Mouse (Mus musculus) liver, embryonic 15.5 days (tissue): ENCODE results near the gene Olfr398. TPM values are rescaled to one million over a fixed set of nuclear protein-coding genes. Genes with fewer than 3 reads are reported as not detected.

Experiments
- ATAC-seq: fragments of 200-750 bp; cut with Nextera tagmentation; 2 replicates; pipeline ENCODE4 v1.8.0; 2017; ENCODE audit warnings: moderate number of reproducible peaks, mild to moderate bottlenecking, moderate library complexity; ENCODE audit not compliant: insufficient read depth
- H3K27ac ChIP-seq: fragments of 300-500 bp; sonication (generic); replicated peaks from 2 replicates; pipeline ENCODE4 v1.5.1; 2015; ENCODE audit warnings: mild to moderate bottlenecking, inconsistent platforms
- H3K27me3 ChIP-seq: fragments of 300-500 bp; sonication (generic); 2 replicates; pipeline ENCODE4 v1.6.1; 2015; ENCODE audit warnings: mild to moderate bottlenecking, inconsistent platforms
- H3K36me3 ChIP-seq: fragments of 300-500 bp; sonication (generic); replicated peaks from 2 replicates; pipeline ENCODE4 v1.6.1; 2015; ENCODE audit warnings: moderate library complexity, mild to moderate bottlenecking, inconsistent platforms
- H3K4me1 ChIP-seq: fragments of 300-500 bp; sonication (generic); replicated peaks from 2 replicates; pipeline ENCODE4 v1.6.1; 2015; ENCODE audit warnings: inconsistent platforms
- H3K4me2 ChIP-seq: fragments of 300-500 bp; sonication (generic); 2 replicates; pipeline ENCODE4 v1.6.1; 2015; ENCODE audit warnings: moderate library complexity, mild to moderate bottlenecking, inconsistent platforms
- H3K4me3 ChIP-seq: fragments of 300-500 bp; sonication (generic); replicated peaks from 2 replicates; pipeline ENCODE4 v1.5.1; 2015; ENCODE audit warnings: mild to moderate bottlenecking, inconsistent platforms
- H3K9ac ChIP-seq: fragments of 300-500 bp; sonication (generic); 2 replicates; pipeline ENCODE4 v1.6.1; 2015; ENCODE audit warnings: moderate library complexity, mild to moderate bottlenecking, inconsistent platforms
- H3K9me3 ChIP-seq: fragments of 300-500 bp; sonication (generic); replicated peaks from 2 replicates; pipeline ENCODE4 v1.6.1; 2016; ENCODE audit warnings: inconsistent platforms
- WGBS: fragments of 180-500 bp; shearing (Covaris S2); methylation state at CpG from one replicate; pipeline ENCODE4 v1.1.7; 2015; ENCODE audit warnings: mixed read lengths; ENCODE audit not compliant: insufficient replicate concordance; 5-methylcytosine and 5-hydroxymethylcytosine counted together
- polyA plus RNA-seq: library from polyadenylated mRNA; unstranded; fragments of >200 nt; fragmentation: Nextera tagmentation; extraction: Ambion mirVana; gene quantifications from 2 replicates; pipeline ENCODE4 v1.2.1, GENCODE M21; 2015

Gene Olfr398
- polyA plus RNA-seq: not detected in 2 replicates

DNA sequence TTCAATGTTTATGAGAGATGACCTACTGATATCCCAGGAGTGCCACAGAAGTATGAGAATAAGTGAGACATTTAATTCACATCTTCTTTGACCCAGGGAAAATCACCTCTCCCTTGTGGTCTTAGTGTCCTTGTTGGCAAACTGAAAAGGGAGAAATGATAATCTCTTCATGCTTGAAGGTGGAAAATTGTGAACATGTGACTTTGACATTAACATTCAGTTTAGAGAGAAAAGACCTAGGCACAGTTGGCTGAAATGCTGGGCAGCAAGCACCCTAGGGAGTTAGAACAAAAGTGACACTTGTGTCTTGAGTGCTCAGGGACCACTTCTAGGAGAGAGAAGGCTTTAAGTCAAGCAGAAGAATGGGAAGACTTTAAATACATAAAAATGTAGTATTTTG is at the start of gene Olfr398:
Gene Olfr398, minus strand, starts transcription at position 101 of the 400 bp plus-strand sequence.
- Histone ChIP-seq H3K27ac (no peak within 1 kb of the TSS), H3K36me3 (no peaks in the 10 kb centered on the region), H3K27me3 (no peaks in the 10 kb centered on the region), H3K9me3 (0 out of 2 replicates have a peak, but pooled peaks cover 3% of the 10 kb centered on the region), H3K9ac (no peak within 1 kb of the TSS), H3K4me2 (no peak within 1 kb of the TSS), H3K4me1 (no peaks in the 10 kb centered on the region), H3K4me3 (no peak within 1 kb of the TSS)
- ATAC-seq: no peak

DNA sequence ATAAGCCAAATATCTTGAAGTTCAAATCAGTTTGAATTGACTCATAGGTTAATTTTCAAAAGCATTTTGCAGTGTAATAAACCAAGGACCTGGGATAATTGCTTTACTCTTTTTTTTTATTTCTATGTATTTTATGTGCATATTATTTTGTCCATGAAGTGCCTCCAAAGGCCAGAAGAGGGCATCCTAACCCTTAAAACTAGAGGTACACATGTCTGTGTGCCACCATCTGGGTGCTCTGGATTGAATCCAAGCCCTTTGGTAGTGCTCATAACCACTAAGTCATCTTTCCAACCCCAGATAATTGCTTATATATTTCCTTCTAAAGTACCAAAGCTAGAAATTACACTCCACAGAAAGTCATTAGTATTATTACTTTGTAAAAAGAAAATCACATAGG is 2.9 kb upstream of the Olfr398 start:
- H3K4me1 ChIP-seq: no peaks in the 10 kb centered on the region
- H3K4me3 ChIP-seq: no peak overlapping the region
- H3K27ac ChIP-seq: no peak overlapping the region
- H3K36me3 ChIP-seq: no peaks in the 10 kb centered on the region
- no peaks in the 10 kb centered on the region for H3K9me3 ChIP-seq
- no peak for ATAC-seq
- H3K9ac ChIP-seq: no peak overlapping the region
- no peaks in the 10 kb centered on the region for H3K27me3 ChIP-seq
- H3K4me2 ChIP-seq: no peak overlapping the region

DNA sequence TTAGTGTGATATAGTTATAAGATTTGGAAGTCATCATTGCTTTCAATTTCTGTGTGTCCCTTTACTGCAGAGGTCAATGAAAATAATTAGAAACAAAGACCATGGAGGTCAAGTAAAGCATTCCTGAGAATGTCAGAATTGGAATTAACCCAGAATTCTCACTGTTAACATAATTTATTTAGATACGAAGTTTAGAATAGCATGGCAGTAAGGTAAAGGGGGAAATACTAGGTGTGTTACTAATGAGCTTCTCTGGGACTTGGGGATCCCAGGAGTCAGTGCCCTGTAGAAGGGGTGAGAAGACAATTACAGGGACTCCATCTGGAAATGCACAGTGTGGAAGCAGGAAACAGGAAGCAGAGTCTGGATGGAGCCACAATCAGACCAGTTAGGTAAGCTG is 29.7 kb downstream of the Olfr398 start, which contains the start of gene Olfr397:
Gene Olfr397, plus strand, starts transcription at position 301 of the 400 bp plus-strand sequence.
- no peak within 1 kb of the TSS for H3K27ac ChIP-seq
- H3K9ac ChIP-seq: no peak within 1 kb of the TSS
- no peaks in the 10 kb centered on the region for H3K36me3 ChIP-seq
- no peaks in the 10 kb centered on the region for H3K27me3 ChIP-seq
- ATAC-seq: no peak
- WGBS: 43% methylated on average over 1 of the region's 1 CpGs
- H3K9me3 ChIP-seq: no peaks in the 10 kb centered on the region; the same call in 1 of the 2 replicates
- no peak within 1 kb of the TSS for H3K4me3 ChIP-seq
- no peak within 1 kb of the TSS for H3K4me2 ChIP-seq
- no peaks in the 10 kb centered on the region for H3K4me1 ChIP-seq

DNA sequence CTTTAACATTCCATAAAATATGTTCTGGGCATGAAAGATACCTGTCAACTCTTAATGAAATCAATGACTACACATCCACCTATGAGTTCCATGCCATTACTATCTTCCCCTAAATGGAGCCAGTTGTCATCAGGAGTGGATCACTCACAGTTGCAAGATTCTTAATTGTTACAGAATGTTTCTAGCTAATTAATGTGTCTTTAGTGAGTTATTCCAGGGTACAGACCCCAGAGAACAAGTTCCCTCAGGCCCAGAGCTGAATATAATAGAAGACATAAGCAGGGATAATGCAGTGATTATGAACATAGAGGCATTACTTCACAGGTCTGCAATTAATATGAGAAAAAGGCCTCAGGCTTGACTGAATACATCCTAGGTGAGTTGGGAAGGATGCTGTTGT is 53.8 kb downstream of the Olfr398 start, which contains the start of gene Olfr23:
Gene Olfr23, plus strand, starts transcription at position 301 of the 400 bp plus-strand sequence.
- Histone ChIP-seq H3K4me1 (no peaks in the 10 kb centered on the region), H3K27ac (no peak within 1 kb of the TSS), H3K4me3 (no peak within 1 kb of the TSS), H3K9ac (no peak within 1 kb of the TSS), H3K4me2 (no peak within 1 kb of the TSS), H3K9me3 (no peaks in the 10 kb centered on the region), H3K27me3 (no peaks in the 10 kb centered on the region), H3K36me3 (no peaks in the 10 kb centered on the region)
- no peak for ATAC-seq

Other genes with a start within 250 kb of the Olfr398 start
- gene Olfr389, start 209.7 kb downstream of the Olfr398 start, polyA plus RNA-seq: not detected in 2 replicates
- gene Olfr390, start 207.4 kb downstream of the Olfr398 start, polyA plus RNA-seq: not detected in 2 replicates
- not detected in 2 replicates for gene Olfr391-ps, start 187.4 kb downstream of the Olfr398 start, polyA plus RNA-seq
- gene Olfr392, start 173.4 kb downstream of the Olfr398 start, polyA plus RNA-seq: not detected in 2 replicates
- gene Olfr393, start 139.0 kb downstream of the Olfr398 start, polyA plus RNA-seq: not detected in 2 replicates
- not detected in 2 replicates for gene Olfr394, start 99.6 kb downstream of the Olfr398 start, polyA plus RNA-seq
- gene Olfr395, start 81.1 kb downstream of the Olfr398 start, polyA plus RNA-seq: not detected in 2 replicates
- not detected in 2 replicates for gene Olfr23, start 53.7 kb downstream of the Olfr398 start, polyA plus RNA-seq
- not detected in 2 replicates for gene Olfr397, start 29.6 kb downstream of the Olfr398 start, polyA plus RNA-seq
- gene Olfr139, start 66.1 kb upstream of the Olfr398 start, polyA plus RNA-seq: not detected in 2 replicates
- gene Olfr399, start 66.2 kb upstream of the Olfr398 start, polyA plus RNA-seq: not detected in 2 replicates
- gene Zfp616, start 79.5 kb upstream of the Olfr398 start, polyA plus RNA-seq: not detected in 2 replicates
- gene Olfr401, start 123.3 kb upstream of the Olfr398 start, polyA plus RNA-seq: not detected in 2 replicates
- not detected in 2 replicates for gene Olfr402, start 163.1 kb upstream of the Olfr398 start, polyA plus RNA-seq
- not detected in 2 replicates for gene Olfr403, start 195.8 kb upstream of the Olfr398 start, polyA plus RNA-seq
- not detected in 2 replicates for gene Olfr43, start 221.0 kb upstream of the Olfr398 start, polyA plus RNA-seq